Mouse (Mus musculus): ENCODE data around the gene 1700003E16Rik. TPM values are rescaled to one million over a fixed set of nuclear protein-coding genes. Genes with fewer than 3 reads are reported as not detected.

Gene 1700003E16Rik
- polyA plus RNA-seq, 1 experiment from 2014 or later = 0.96 TPM

DNA sequence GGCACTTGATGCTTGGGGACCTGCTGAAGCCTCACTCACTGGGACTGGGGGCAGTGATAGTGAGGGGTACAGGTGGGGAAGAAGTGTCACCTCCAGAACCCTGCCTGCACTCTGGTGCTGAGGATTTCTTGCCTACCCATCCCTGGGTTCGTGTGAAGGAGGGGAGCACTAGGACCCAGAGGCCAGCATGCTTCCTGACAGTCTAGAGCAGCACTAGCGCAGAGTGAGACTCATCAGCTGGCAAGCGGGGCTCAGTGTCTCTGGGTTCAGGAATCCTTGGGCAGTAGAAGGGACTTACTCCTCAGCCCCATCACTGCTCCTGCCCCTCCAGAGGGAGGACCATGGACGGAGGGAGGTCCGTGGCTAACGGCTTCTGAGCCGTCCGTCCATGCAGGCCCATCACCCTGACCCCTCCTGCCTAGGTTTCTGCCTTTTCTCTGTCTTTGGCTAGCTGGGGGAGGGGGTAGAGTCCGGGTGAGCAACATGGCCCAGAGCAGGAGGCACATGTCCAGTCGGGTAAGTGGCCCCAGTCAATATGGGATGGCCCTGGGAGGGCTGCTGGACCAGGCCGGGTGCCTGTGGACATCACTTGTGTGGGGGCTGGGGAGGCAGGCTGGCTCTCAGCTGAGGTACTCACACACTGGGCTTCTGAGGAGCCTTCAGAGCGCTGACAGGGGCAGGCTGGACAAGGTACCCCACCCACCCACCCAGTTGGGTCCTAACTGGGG, 23.4 kb downstream of the 1700003E16Rik start:
- TF ChIP-seq CTCF (IDR thresholded peaks at IDR 0.05; ENCODE audit: low read depth) = no peak
- WGBS = 15% methylated on average over 12 of the region's 12 CpGs
- no peak overlapping the region for H3K27ac ChIP-seq (ENCODE audit: low read depth)
- peaks cover 27% of the 10 kb centered on the region; the same call in 1 of the 2 replicates for H3K36me3 ChIP-seq (ENCODE audit: insufficient read depth)
- DNase-seq = peak; percentile 77
- H3K4me2 ChIP-seq = peak overlapping the region; percentile 58
- H3K9ac ChIP-seq = peak overlapping the region; percentile 53
- no peaks in the 10 kb centered on the region for H3K4me1 ChIP-seq (ENCODE audit: insufficient read depth)
- peak; percentile 90 for ATAC-seq (ENCODE audit: insufficient read depth)
- H3K9me3 ChIP-seq (ENCODE audit: low read depth, low read length) = no peaks in the 10 kb centered on the region
- H3K4me3 ChIP-seq (ENCODE audit: low read depth, low read length) = peak overlapping the region; percentile 21; the same call in 1 of the 2 replicates
- no peaks in the 10 kb centered on the region for H3K27me3 ChIP-seq (ENCODE audit: insufficient read depth, low read length)

DNA sequence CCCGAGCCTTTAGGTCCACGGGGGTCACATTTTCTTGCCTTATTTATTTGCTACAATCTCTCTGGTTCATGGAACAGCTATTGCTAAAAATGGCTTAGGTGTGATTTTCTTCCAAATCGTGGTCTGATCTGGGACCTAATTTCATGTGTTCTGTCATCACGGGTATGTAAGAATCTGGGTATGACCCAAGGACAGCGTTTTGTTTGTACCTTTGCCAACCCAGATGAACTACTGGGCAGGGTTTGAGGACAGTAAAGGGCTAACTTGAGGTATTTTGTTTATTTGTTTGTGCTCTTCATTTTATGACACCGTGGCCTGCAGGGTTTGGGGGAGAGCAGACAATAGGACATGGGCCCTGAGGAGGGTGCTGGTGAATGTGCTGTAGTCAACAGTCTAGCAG, 24.4 kb downstream of the 1700003E16Rik start:
- H3K36me3 ChIP-seq (ENCODE audit: insufficient read depth) = peaks cover 27% of the 10 kb centered on the region; the same call in 1 of the 2 replicates
- WGBS = 71% methylated on average over 6 of the region's 6 CpGs
- H3K4me2 ChIP-seq = no peak overlapping the region
- no peak for TF ChIP-seq CTCF (IDR thresholded peaks at IDR 0.05; ENCODE audit: low read depth)
- H3K4me1 ChIP-seq (ENCODE audit: insufficient read depth) = no peaks in the 10 kb centered on the region
- H3K27me3 ChIP-seq (ENCODE audit: insufficient read depth, low read length) = no peaks in the 10 kb centered on the region
- no peak overlapping the region for H3K4me3 ChIP-seq (ENCODE audit: low read depth, low read length)
- H3K27ac ChIP-seq (ENCODE audit: low read depth) = no peak overlapping the region
- H3K9ac ChIP-seq = no peak overlapping the region
- no peak for ATAC-seq (ENCODE audit: insufficient read depth)
- no peak for DNase-seq
- no peaks in the 10 kb centered on the region for H3K9me3 ChIP-seq (ENCODE audit: low read depth, low read length)

DNA sequence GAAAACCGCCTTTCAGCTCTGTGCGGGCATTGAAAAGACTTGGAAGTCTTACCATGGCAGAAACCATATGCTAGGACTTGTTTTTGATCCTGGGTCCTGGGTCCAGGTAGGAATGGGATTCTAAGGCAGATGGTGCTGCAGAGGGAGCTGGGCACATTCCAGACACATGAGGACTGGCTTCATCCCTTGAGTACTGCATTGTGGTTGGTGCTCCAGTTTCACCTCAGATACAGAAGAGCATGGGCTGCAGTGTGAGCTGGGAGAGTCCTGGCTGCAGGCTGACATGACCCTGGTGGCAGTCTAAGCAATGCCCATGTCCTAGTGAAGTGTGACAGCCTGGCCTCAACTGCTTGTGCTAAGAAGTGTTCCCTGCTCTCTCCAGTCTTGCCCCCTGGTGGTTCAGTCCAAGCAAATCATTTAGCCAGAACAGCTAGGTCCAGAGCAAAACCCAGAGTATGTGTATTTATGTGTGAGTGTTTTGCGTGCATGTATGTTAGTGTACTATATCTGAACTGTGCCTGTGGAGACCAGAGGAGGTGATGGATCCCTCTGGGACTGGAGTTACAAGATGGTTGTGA, 28.7 kb downstream of the 1700003E16Rik start:
- peak; percentile 66 for TF ChIP-seq CTCF (IDR thresholded peaks at IDR 0.05; ENCODE audit: low read depth)
- no peaks in the 10 kb centered on the region for H3K9me3 ChIP-seq (ENCODE audit: low read depth, low read length)
- no peaks in the 10 kb centered on the region for H3K4me1 ChIP-seq (ENCODE audit: insufficient read depth)
- H3K4me2 ChIP-seq = no peak overlapping the region
- no peak overlapping the region for H3K27ac ChIP-seq (ENCODE audit: low read depth)
- H3K36me3 ChIP-seq (ENCODE audit: insufficient read depth) = peaks cover 45% of the 10 kb centered on the region
- peak; percentile 55 for DNase-seq
- ATAC-seq (ENCODE audit: insufficient read depth) = no peak
- no peak overlapping the region for H3K4me3 ChIP-seq (ENCODE audit: low read depth, low read length)
- 87% methylated on average over 3 of the region's 3 CpGs for WGBS
- H3K9ac ChIP-seq = no peak overlapping the region
- H3K27me3 ChIP-seq (ENCODE audit: insufficient read depth, low read length) = no peaks in the 10 kb centered on the region

DNA sequence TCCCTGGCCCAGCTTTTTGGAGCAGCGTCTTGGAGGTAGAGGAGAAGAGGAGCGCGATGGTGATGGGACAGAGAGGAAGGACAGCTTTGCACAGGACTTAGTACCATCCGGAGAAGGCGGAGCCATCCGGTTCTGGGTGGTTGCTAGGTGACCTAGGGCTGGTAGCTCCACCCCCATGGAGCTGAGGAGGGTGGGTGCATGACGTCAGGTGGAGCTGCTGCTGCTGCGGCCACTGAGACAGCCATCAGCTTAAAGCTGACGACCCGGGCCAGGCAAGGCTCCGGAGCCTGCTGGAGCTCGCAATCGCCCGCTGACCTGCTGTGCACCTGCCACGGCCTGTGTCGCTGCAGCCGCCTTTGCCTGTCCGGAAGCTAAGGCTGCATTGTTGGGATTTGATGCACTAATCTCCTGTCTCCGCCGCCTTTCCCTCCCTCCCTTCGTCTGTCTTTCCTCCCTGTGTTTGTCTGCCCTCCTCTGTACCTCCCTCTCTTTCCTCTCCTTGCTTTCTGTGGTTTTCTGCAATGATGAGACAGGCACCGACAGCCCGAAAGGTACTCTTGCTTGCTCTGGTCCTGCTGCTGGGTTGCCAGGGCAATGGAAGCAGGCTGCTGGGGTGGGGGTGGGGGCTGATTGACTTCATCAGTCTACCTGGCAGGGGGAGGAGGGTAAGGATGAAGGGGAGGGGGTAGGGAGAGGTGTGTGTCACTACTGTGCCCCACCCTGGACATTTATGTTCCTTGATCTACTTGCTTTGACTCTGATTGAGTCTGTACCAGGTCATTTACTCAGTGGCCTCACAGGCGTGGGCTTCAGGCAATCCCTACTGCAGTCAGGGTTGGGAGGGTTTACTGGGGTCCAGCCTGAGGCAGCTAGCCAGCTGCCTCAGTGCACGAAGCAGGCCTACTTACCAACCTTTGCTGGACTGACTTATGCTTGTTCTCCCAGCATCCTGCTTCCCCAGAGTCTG, 30.0 kb downstream of the 1700003E16Rik start:
- Histone ChIP-seq H3K4me1 (ENCODE audit: insufficient read depth) (no peaks in the 10 kb centered on the region), H3K27ac (ENCODE audit: low read depth) (no peak overlapping the region), H3K4me3 (ENCODE audit: low read depth, low read length) (peak overlapping the region; percentile 9; the same call in 1 of the 2 replicates), H3K36me3 (ENCODE audit: insufficient read depth) (peaks cover 57% of the 10 kb centered on the region), H3K27me3 (ENCODE audit: insufficient read depth, low read length) (no peaks in the 10 kb centered on the region), H3K4me2 (peak overlapping the region; percentile 46), H3K9me3 (ENCODE audit: low read depth, low read length) (no peaks in the 10 kb centered on the region), H3K9ac (peak overlapping the region; percentile 13; the same call in 1 of the 2 replicates)
- ATAC-seq (ENCODE audit: insufficient read depth) (peak; percentile 70), DNase-seq (peak; percentile 76)
- TF ChIP-seq CTCF (IDR thresholded peaks at IDR 0.05; ENCODE audit: low read depth) = no peak
- 21% methylated on average over 25 of the region's 25 CpGs for WGBS

DNA sequence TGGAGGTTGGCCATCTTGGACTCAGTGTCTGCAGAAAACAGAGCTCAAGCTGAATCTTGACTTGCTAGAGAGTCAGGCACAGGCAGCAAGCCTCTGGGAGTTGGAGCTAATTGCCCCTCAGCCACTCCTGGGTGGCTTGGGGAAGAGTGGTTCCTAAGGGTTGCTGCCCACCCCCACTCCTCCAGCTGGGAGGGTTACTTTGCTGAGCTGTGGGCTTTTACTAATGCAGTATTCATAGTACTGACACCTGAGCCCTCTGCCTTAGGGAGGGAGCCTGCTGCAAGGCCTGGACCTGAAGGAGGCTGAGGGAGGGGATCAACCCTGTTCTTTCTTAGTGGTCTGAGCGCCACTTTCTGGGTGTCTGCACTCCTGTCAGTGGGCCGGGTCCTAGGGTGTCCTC, 30.7 kb downstream of the 1700003E16Rik start:
- ATAC-seq (ENCODE audit: insufficient read depth) (no peak), DNase-seq (no peak)
- peaks cover 65% of the 10 kb centered on the region for H3K36me3 ChIP-seq (ENCODE audit: insufficient read depth)
- H3K4me2 ChIP-seq = no peak overlapping the region
- H3K4me1 ChIP-seq (ENCODE audit: insufficient read depth) = no peaks in the 10 kb centered on the region
- no peak overlapping the region for H3K27ac ChIP-seq (ENCODE audit: low read depth)
- TF ChIP-seq CTCF (IDR thresholded peaks at IDR 0.05; ENCODE audit: low read depth) = no peak
- no peak overlapping the region for H3K4me3 ChIP-seq (ENCODE audit: low read depth, low read length)
- H3K9ac ChIP-seq = no peak overlapping the region
- H3K9me3 ChIP-seq (ENCODE audit: low read depth, low read length) = no peaks in the 10 kb centered on the region
- H3K27me3 ChIP-seq (ENCODE audit: insufficient read depth, low read length) = no peaks in the 10 kb centered on the region
- 73% methylated on average over 2 of the region's 2 CpGs for WGBS

DNA sequence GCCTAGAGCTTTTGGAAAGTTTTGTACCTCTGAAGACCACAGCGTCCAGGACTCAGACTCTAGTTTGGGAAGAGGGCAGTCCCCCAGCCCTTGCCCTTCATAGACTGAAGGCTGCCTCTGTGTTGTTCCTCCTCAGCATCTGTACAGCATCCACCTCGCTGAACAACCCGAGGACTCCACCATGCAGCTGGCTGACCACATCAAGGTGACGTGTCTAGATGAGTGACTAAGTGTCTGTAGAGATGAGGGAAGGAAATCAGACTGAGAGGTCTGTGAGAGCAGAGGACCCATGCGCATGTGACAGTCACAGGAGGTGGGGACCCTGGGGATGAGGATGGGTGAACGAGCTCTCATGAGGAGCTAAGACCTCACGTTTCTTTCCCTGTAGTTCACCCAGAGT, 37.4 kb downstream of the 1700003E16Rik start:
- Histone ChIP-seq H3K4me2 (no peak overlapping the region), H3K27ac (ENCODE audit: low read depth) (no peak overlapping the region), H3K9ac (no peak overlapping the region), H3K36me3 (ENCODE audit: insufficient read depth) (peaks cover 100% of the 10 kb centered on the region), H3K27me3 (ENCODE audit: insufficient read depth, low read length) (no peaks in the 10 kb centered on the region), H3K9me3 (ENCODE audit: low read depth, low read length) (no peaks in the 10 kb centered on the region), H3K4me3 (ENCODE audit: low read depth, low read length) (no peak overlapping the region), H3K4me1 (ENCODE audit: insufficient read depth) (no peaks in the 10 kb centered on the region)
- no peak for ATAC-seq (ENCODE audit: insufficient read depth)
- 86% methylated on average over 7 of the region's 7 CpGs for WGBS
- TF ChIP-seq CTCF (IDR thresholded peaks at IDR 0.05; ENCODE audit: low read depth) = no peak
- DNase-seq = no peak

Data from lung, embryonic 14.5 days (tissue).